Mouse (Mus musculus) left cerebral cortex, adult 2 months (tissue): Measurements from ENCODE around the gene Gtpbp1. TPM values are rescaled to one million over a fixed set of nuclear protein-coding genes. Genes with fewer than 3 reads are reported as not detected.

ENCODE experiments used
- DNase-seq, 2 experiments: peaks; one replicate each; pipeline ENCODE4 v3.0.0; 2021 to 2022; ENCODE audit warnings: low spot score in 2 of 2, mixed read lengths in 1 of 2; ENCODE audit errors: extremely low spot score in 1 of 2
- H3K27ac ChIP-seq: fragments of 200-600 bp; 2 replicates; pipeline ENCODE4 v1.8.1; 2022
- H3K4me3 ChIP-seq: fragments of 200-600 bp; 2 replicates; pipeline ENCODE4 v1.8.1; 2022
- CTCF ChIP-seq: fragments of 200-600 bp; IDR thresholded peaks from 2 replicates; pipeline ENCODE4 v1.8.1; 2022; ENCODE audit warnings: antibody characterized with exemption, mild to moderate bottlenecking, moderate library complexity
- intact Hi-C: fragments of 180-260 bp; cut with DNase I; formaldehyde crosslinking; loops from one replicate; pipeline ENCODE4 v1.15.1; 2025
- total RNA-seq, 2 experiments: library from RNA; stranded (reverse); gene quantifications; 2 replicates each; pipeline ENCODE4 v1.2.3; 2021

Gene Gtpbp1
- total RNA-seq, 2 experiments from 2014 or later = 54.2 to 58.0 TPM

- intact Hi-C loops = no loop called here
- no peak overlapping the region for H3K4me3 ChIP-seq
- peak overlapping the region; percentile 78 for H3K27ac ChIP-seq
- TF ChIP-seq CTCF = no peak
- no peak for DNase-seq
These were observed 72.4 kb downstream of the Gtpbp1 start for GRCm38 (mm10) chr15:79763001-79763400.

- Histone ChIP-seq H3K27ac (peak overlapping the region; percentile 78), H3K4me3 (no peak overlapping the region)
- no peak for DNase-seq
- intact Hi-C loops = loop anchor here (1.0 kb wide), 1 partner anchor 71 kb away; the partner anchor contains the start of genes Cbx6 and Npcd
- TF ChIP-seq CTCF = peak; percentile 39
These were observed 73.1 kb downstream of the Gtpbp1 start for GRCm38 (mm10) chr15:79763601-79764246.

GRCm38 (mm10) chr15:79764539-79765267, 74.1 kb downstream of the Gtpbp1 start:
- Histone ChIP-seq H3K4me3 (no peak overlapping the region), H3K27ac (peak overlapping the region; percentile 78)
- no peak for TF ChIP-seq CTCF
- peak; percentile 68 to 73 for DNase-seq
- intact Hi-C loops = loop anchor here (1.0 to 5.0 kb wide), 3 partner anchors 34 to 248 kb away; partner anchors contain the start of genes Cbx6, Npcd and Pdgfb

GRCm38 (mm10) chr15:79765361-79765760, 74.7 kb downstream of the Gtpbp1 start:
- intact Hi-C loops = loop anchor here (1.0 to 5.0 kb wide), 2 partner anchors 33 to 247 kb away; partner anchors contain the start of gene Pdgfb
- Histone ChIP-seq H3K4me3 (no peak overlapping the region), H3K27ac (peak overlapping the region; percentile 78)
- no peak for TF ChIP-seq CTCF
- DNase-seq = no peak

- H3K27ac ChIP-seq = peak overlapping the region; percentile 78
- intact Hi-C loops = loop anchor here (5.0 kb wide), 1 partner anchor 246 kb away; the partner anchor contains the start of gene Pdgfb
- no peak for TF ChIP-seq CTCF
- DNase-seq = no peak
- H3K4me3 ChIP-seq = no peak overlapping the region
These were observed 75.5 kb downstream of the Gtpbp1 start for GRCm38 (mm10) chr15:79766168-79766567.

- H3K4me3 ChIP-seq = no peak overlapping the region
- no peak for TF ChIP-seq CTCF
- DNase-seq = no peak
- intact Hi-C loops = loop anchor here (5.0 kb wide), 1 partner anchor 246 kb away; the partner anchor contains the start of gene Pdgfb
- peak overlapping the region; percentile 78 for H3K27ac ChIP-seq
These were observed 76.0 kb downstream of the Gtpbp1 start for GRCm38 (mm10) chr15:79766586-79767071.

GRCm38 (mm10) chr15:79767327-79767961, 76.8 kb downstream of the Gtpbp1 start:
- DNase-seq = no peak
- no peak overlapping the region for H3K4me3 ChIP-seq
- peak overlapping the region; percentile 78 for H3K27ac ChIP-seq
- no peak for TF ChIP-seq CTCF
- intact Hi-C loops = loop anchor here (5.0 kb wide), 1 partner anchor 245 kb away; the partner anchor contains the start of gene Pdgfb

GRCm38 (mm10) chr15:79768302-79768701, 77.7 kb downstream of the Gtpbp1 start:
- DNase-seq = no peak
- TF ChIP-seq CTCF = no peak
- no peak overlapping the region for H3K4me3 ChIP-seq
- intact Hi-C loops = loop anchor here (5.0 kb wide), 1 partner anchor 244 kb away; the partner anchor contains the start of gene Pdgfb
- H3K27ac ChIP-seq = peak overlapping the region; percentile 78; the same call in 1 of the 2 replicates

- no peak for TF ChIP-seq CTCF
- H3K4me3 ChIP-seq = no peak overlapping the region
- peak in 1 of 2 experiments; percentile 67 for DNase-seq
- intact Hi-C loops = loop anchor here (1.0 kb wide), 1 partner anchor 26 kb away; no protein-coding TSS in a partner anchor
- H3K27ac ChIP-seq = peak overlapping the region; percentile 59
These were observed 80.1 kb downstream of the Gtpbp1 start for GRCm38 (mm10) chr15:79770629-79771240.

Other genes with a start within 250 kb of the Gtpbp1 start
- gene Csnk1e, start 235.3 kb upstream of the Gtpbp1 start, total RNA-seq = 100 to 1,000 TPM; 153 to 159 TPM
- 100 to 1,000 TPM; 186 to 202 TPM for gene Kcnj4, start 185.6 kb upstream of the Gtpbp1 start, total RNA-seq
- gene Kdelr3, start 174.4 kb upstream of the Gtpbp1 start, total RNA-seq = under 1 TPM; 0.32 to 0.33 TPM
- 100 to 1,000 TPM; 323 to 340 TPM for gene Ddx17, start 144.1 kb upstream of the Gtpbp1 start, total RNA-seq
- under 1 TPM; 0.66 to 0.91 TPM for gene Dmc1, start 85.7 kb upstream of the Gtpbp1 start, total RNA-seq
- 10 to 100 TPM; 12.9 to 13.6 TPM for gene Fam227a, start 31.9 kb upstream of the Gtpbp1 start, total RNA-seq
- gene Cby1, start 31.6 kb upstream of the Gtpbp1 start, total RNA-seq = 10 to 100 TPM; 42.6 to 49.4 TPM
- 10 to 100 TPM; 81.8 to 96.6 TPM for gene Tomm22, start 20.0 kb upstream of the Gtpbp1 start, total RNA-seq
- 10 to 100 TPM; 64.3 to 68.0 TPM for gene Josd1, start 2.9 kb upstream of the Gtpbp1 start, total RNA-seq
- gene Sun2, start 51.7 kb downstream of the Gtpbp1 start, total RNA-seq = 10 to 100 TPM; 43.9 to 46.5 TPM
- 10 to 100 TPM; 53.2 to 54.1 TPM for gene Dnal4, start 87.0 kb downstream of the Gtpbp1 start, total RNA-seq
- 100 to 1,000 TPM; 800 to 813 TPM for gene Nptxr, start 113.9 kb downstream of the Gtpbp1 start, total RNA-seq
- 10 to 100 TPM in 1 of 2 experiments, 1 to 10 TPM in 1; 9.7 to 19.7 TPM for gene Npcd, start 143.4 kb downstream of the Gtpbp1 start, total RNA-seq
- gene Cbx6, start 143.8 kb downstream of the Gtpbp1 start, total RNA-seq = 100 to 1,000 TPM; 370 to 387 TPM
- 1 to 10 TPM; 5.1 to 6.1 TPM for gene Apobec3, start 200.8 kb downstream of the Gtpbp1 start, total RNA-seq